Comparison of ENCODE assay signal across 22 mouse cellular contexts in genomic region chr8:98767036-98767435, GRCm38 (mm10).
DNase-seq lines count a peak whose midpoint lies in the region; ATAC-seq and TF ChIP-seq lines count a peak whose summit lies in the region.
"Had no signal": no experiment of that assay in that cellular context is flagged by ENCODE, and none has a peak within 500 bp of the region (broad histone marks: within the 10 kb centered on the region; RNA-seq: fewer than 3 reads in every experiment).

No protein-coding gene starts in this region.

- no peak for DNase-seq in hindbrain, embryonic 11.5 days (ENCODE audit: low spot score)
- DNase-seq in lung, embryonic 14.5 days, result peak; percentile 30
- no peak for DNase-seq in lung, adult 18-20 months
- DNase-seq in retina, embryonic 14.5 days (ENCODE audit: low spot score), result peak; percentile 48
- DNase-seq in retina, postnatal 1 day, result no peak
- DNase-seq in adrenal gland, postnatal 25 days, result no peak
- DNase-seq: adrenal gland, adult 2 months; adrenal gland, postnatal 36 days; cerebellum, adult 11 months; cerebellum, adult 8-10 months; embryo, embryonic 11 days; gastrocnemius, postnatal 10 days; heart, adult 18-20 months; heart, postnatal 10 days; heart, postnatal 4 days had no signal

- peak; percentile 38; the same call in 1 of the 2 replicates for ATAC-seq in hindbrain, embryonic 12.5 days (ENCODE audit: low FRiP score)
- no peak for ATAC-seq in hindbrain, embryonic 11.5 days (ENCODE audit: low FRiP score)
- no peak for ATAC-seq in lung, embryonic 14.5 days (ENCODE audit: insufficient read depth)
- ATAC-seq: forebrain, embryonic 15.5 days; intestine, embryonic 16.5 days had no signal

- no peak overlapping the region for H3K27ac ChIP-seq in hindbrain, embryonic 12.5 days
- no peak overlapping the region for H3K27ac ChIP-seq in hindbrain, embryonic 11.5 days (ENCODE audit: low read depth, low read length)
- no peak overlapping the region for H3K27ac ChIP-seq in lung, embryonic 14.5 days (ENCODE audit: low read depth)
- H3K27ac ChIP-seq: embryonic facial prominence, embryonic 15.5 days; forebrain, embryonic 10.5 days; forebrain, embryonic 15.5 days; heart, embryonic 10.5 days had no signal

- H3K4me2 ChIP-seq in hindbrain, embryonic 12.5 days (replicated peaks), result no peak overlapping the region
- no peak overlapping the region for H3K4me2 ChIP-seq in hindbrain, embryonic 11.5 days (replicated peaks; ENCODE audit: low read depth, low read length)
- H3K4me2 ChIP-seq in lung, embryonic 14.5 days, result no peak overlapping the region
- H3K4me2 ChIP-seq: embryonic facial prominence, embryonic 15.5 days; forebrain, embryonic 15.5 days had no signal

- H3K36me3 ChIP-seq in hindbrain, embryonic 12.5 days, result no peaks in the 10 kb centered on the region
- no peaks in the 10 kb centered on the region for H3K36me3 ChIP-seq in hindbrain, embryonic 11.5 days (ENCODE audit: control insufficient read depth, insufficient read depth, low read length)
- H3K36me3 ChIP-seq in lung, embryonic 14.5 days (ENCODE audit: insufficient read depth), result no peaks in the 10 kb centered on the region
- H3K36me3 ChIP-seq: embryonic facial prominence, embryonic 15.5 days; forebrain, embryonic 10.5 days; forebrain, embryonic 15.5 days; heart, embryonic 10.5 days had no signal

- no peak for TF ChIP-seq CTCF in lung, embryonic 14.5 days (IDR thresholded peaks at IDR 0.05; ENCODE audit: low read depth)

- H3K9ac ChIP-seq in hindbrain, embryonic 12.5 days, result no peak overlapping the region
- H3K9ac ChIP-seq in hindbrain, embryonic 11.5 days (ENCODE audit: low read depth, low read length), result no peak overlapping the region
- H3K9ac ChIP-seq in lung, embryonic 14.5 days, result no peak overlapping the region
- H3K9ac ChIP-seq: embryonic facial prominence, embryonic 15.5 days; forebrain, embryonic 15.5 days had no signal

- H3K4me1 ChIP-seq in hindbrain, embryonic 12.5 days, result no peaks in the 10 kb centered on the region
- H3K4me1 ChIP-seq in hindbrain, embryonic 11.5 days (replicated peaks; ENCODE audit: control insufficient read depth, insufficient read depth, low read length), result no peaks in the 10 kb centered on the region
- H3K4me1 ChIP-seq in lung, embryonic 14.5 days (ENCODE audit: insufficient read depth), result no peaks in the 10 kb centered on the region
- H3K4me1 ChIP-seq: embryonic facial prominence, embryonic 15.5 days; forebrain, embryonic 15.5 days; heart, embryonic 10.5 days had no signal

- H3K9me3 ChIP-seq in hindbrain, embryonic 12.5 days (replicated peaks), result no peaks in the 10 kb centered on the region
- H3K9me3 ChIP-seq in hindbrain, embryonic 11.5 days (ENCODE audit: control insufficient read depth, low read length), result no peaks in the 10 kb centered on the region
- H3K9me3 ChIP-seq in lung, embryonic 14.5 days (ENCODE audit: low read depth, low read length), result no peaks in the 10 kb centered on the region
- H3K9me3 ChIP-seq: embryonic facial prominence, embryonic 15.5 days; forebrain, embryonic 10.5 days; forebrain, embryonic 15.5 days; heart, embryonic 10.5 days had no signal

- no peak overlapping the region for H3K4me3 ChIP-seq in hindbrain, embryonic 12.5 days
- no peak overlapping the region for H3K4me3 ChIP-seq in hindbrain, embryonic 11.5 days (ENCODE audit: low read depth, low read length)
- no peak overlapping the region for H3K4me3 ChIP-seq in lung, embryonic 14.5 days (ENCODE audit: low read depth, low read length)
- H3K4me3 ChIP-seq: embryonic facial prominence, embryonic 15.5 days; erythroblast, embryonic 14.5 days; forebrain, embryonic 10.5 days; forebrain, embryonic 15.5 days; heart, embryonic 10.5 days had no signal

- H3K27me3 ChIP-seq in hindbrain, embryonic 12.5 days, result no peaks in the 10 kb centered on the region
- H3K27me3 ChIP-seq in hindbrain, embryonic 11.5 days (ENCODE audit: control insufficient read depth, insufficient read depth, low read length), result no peaks in the 10 kb centered on the region
- H3K27me3 ChIP-seq in lung, embryonic 14.5 days (ENCODE audit: insufficient read depth, low read length), result no peaks in the 10 kb centered on the region
- H3K27me3 ChIP-seq: embryonic facial prominence, embryonic 15.5 days; forebrain, embryonic 15.5 days had no signal

Comparison
In these comparisons a context has a peak if more than half of its experiments do, and no peak if none do; other contexts are left out.
1. DNase-seq: peak in lung, embryonic 14.5 days (single experiment) and retina, embryonic 14.5 days (single experiment); none in hindbrain, embryonic 11.5 days (single experiment), lung, adult 18-20 months (0 of 2), retina, postnatal 1 day (single experiment) and adrenal gland, postnatal 25 days (single experiment).